Mouse (Mus musculus): ENCODE results near the gene Tspear.

- TF ChIP-seq MYOG (IDR thresholded peaks at IDR 0.05; ENCODE audit: control insufficient read depth, extremely low read depth, insufficient read length): no peak
- no peak for TF ChIP-seq CTCF (IDR thresholded peaks at IDR 0.05; ENCODE audit: control insufficient read depth, insufficient read depth, insufficient read length)
- TF ChIP-seq MAX (IDR thresholded peaks at IDR 0.05): no peak
- no peak for TF ChIP-seq USF1 (IDR thresholded peaks at IDR 0.05; ENCODE audit: low read depth)
- TF ChIP-seq CEBPB (IDR thresholded peaks at IDR 0.05; ENCODE audit: low read depth): no peak
These were observed 160.6 kb downstream of the Tspear start for GRCm38 (mm10) chr10:77846961-77847360.

Data from C2C12 (cell line).